Mouse (Mus musculus) lung, postnatal 0 days (tissue): ENCODE measurements around the gene Igsf21. TPM values are rescaled to one million over a fixed set of nuclear protein-coding genes. Genes with fewer than 3 reads are reported as not detected.

Experiments
- ATAC-seq: fragments of 200-750 bp; cut with Nextera tagmentation; 2 replicates; pipeline ENCODE4 v1.8.0; 2017; ENCODE audit warnings: moderate library complexity
- DNase-seq: peaks from one replicate; pipeline ENCODE4 v3.0.0-alpha.2; 2016; ENCODE audit warnings: low spot score
- H3K27ac ChIP-seq: fragments of 300-500 bp; sonication (generic); 2 replicates; pipeline ENCODE4 v1.5.1; 2014; ENCODE audit warnings: antibody characterized with exemption, mild to moderate bottlenecking, low read length, mixed read lengths
- H3K27me3 ChIP-seq: fragments of 300-500 bp; sonication (generic); replicated peaks from 2 replicates; pipeline ENCODE4 v1.6.1; 2014; ENCODE audit warnings: low read length, mixed read lengths; ENCODE audit not compliant: insufficient read depth
- H3K36me3 ChIP-seq: fragments of 300-500 bp; sonication (generic); 2 replicates; pipeline ENCODE4 v1.6.1; 2014; ENCODE audit warnings: low read length, mixed read lengths; ENCODE audit not compliant: insufficient read depth
- H3K4me1 ChIP-seq: fragments of 300-500 bp; sonication (generic); 2 replicates; pipeline ENCODE4 v1.6.1; 2014; ENCODE audit warnings: antibody characterized with exemption, low read depth, low read length, mixed read lengths; ENCODE audit not compliant: insufficient read depth
- H3K4me2 ChIP-seq: fragments of 300-500 bp; sonication (generic); replicated peaks from 2 replicates; pipeline ENCODE4 v1.6.1; 2014; ENCODE audit warnings: low read depth, mild to moderate bottlenecking, low read length, moderate library complexity, mixed read lengths
- H3K4me3 ChIP-seq: fragments of 300-500 bp; sonication (generic); 2 replicates; pipeline ENCODE4 v1.5.1; 2014; ENCODE audit warnings: low read depth, low read length
- H3K9ac ChIP-seq: fragments of 300-500 bp; sonication (generic); replicated peaks from 2 replicates; pipeline ENCODE4 v1.6.1; 2014; ENCODE audit warnings: low read depth, mild to moderate bottlenecking
- H3K9me3 ChIP-seq: fragments of 300-500 bp; sonication (generic); 2 replicates; pipeline ENCODE4 v1.6.1; 2016; ENCODE audit warnings: low read length, mixed read lengths
- CTCF ChIP-seq: IDR thresholded peaks from 2 replicates; pipeline ENCODE4 v1.5.1; 2016; ENCODE audit warnings: antibody characterized with exemption, mild to moderate bottlenecking
- EP300 ChIP-seq: IDR thresholded peaks from 2 replicates; pipeline ENCODE4 v1.6.1; 2016; ENCODE audit warnings: antibody characterized with exemption, mild to moderate bottlenecking, control low read depth
- WGBS: fragments of 180-500 bp; shearing (Covaris S2); extraction: QIAGEN DNeasy Blood & Tissue Kit; methylation state at CpG from one replicate; pipeline ENCODE4 v1.1.7; 2014; 5-methylcytosine and 5-hydroxymethylcytosine counted together
- polyA plus RNA-seq: library from polyadenylated mRNA; unstranded; fragments of >200 nt; fragmentation: Nextera tagmentation; extraction: Ambion mirVana; gene quantifications from 2 replicates; pipeline ENCODE4 v1.2.1, GENCODE M21; 2015

Igsf21 gene
- polyA plus RNA-seq, 1 experiment from 2014 or later = 0.13 TPM

GRCm38 (mm10) chr4:140248396-140248795, 1.8 kb upstream of the Igsf21 start:
- no peak for ATAC-seq
- H3K27me3 ChIP-seq = peaks cover 57% of the 10 kb centered on the region
- no peak for TF ChIP-seq CTCF
- TF ChIP-seq EP300 = no peak

GRCm38 (mm10) chr4:140247006-140248003, 721 bp upstream of the Igsf21 start:
- 11% methylated on average over 28 of the region's 28 CpGs for WGBS
- DNase-seq (no peak), ATAC-seq (no peak)
- H3K4me3 ChIP-seq = no peak overlapping the region
- H3K27ac ChIP-seq = no peak overlapping the region
- H3K27me3 ChIP-seq = peaks cover 66% of the 10 kb centered on the region
- no peak overlapping the region for H3K9ac ChIP-seq
- no peaks in the 10 kb centered on the region for H3K36me3 ChIP-seq
- no peak overlapping the region for H3K4me2 ChIP-seq
- H3K4me1 ChIP-seq = no peaks in the 10 kb centered on the region
- TF ChIP-seq CTCF (no peak), EP300 (no peak)
- no peaks in the 10 kb centered on the region for H3K9me3 ChIP-seq

More at GRCm38 (mm10) chr4:140248396-140248795, 1.8 kb upstream of the Igsf21 start:
- no peaks in the 10 kb centered on the region for H3K36me3 ChIP-seq
- H3K9ac ChIP-seq = no peak overlapping the region
- no peaks in the 10 kb centered on the region for H3K4me1 ChIP-seq
- H3K4me3 ChIP-seq = no peak overlapping the region
- H3K4me2 ChIP-seq = no peak overlapping the region
- H3K9me3 ChIP-seq = no peaks in the 10 kb centered on the region
- WGBS = 6% methylated on average over 8 of the region's 8 CpGs
- no peak overlapping the region for H3K27ac ChIP-seq
- DNase-seq = no peak

- Histone ChIP-seq H3K9me3 (no peaks in the 10 kb centered on the region), H3K27ac (no peak overlapping the region), H3K36me3 (no peaks in the 10 kb centered on the region), H3K4me1 (no peaks in the 10 kb centered on the region), H3K27me3 (peaks cover 63% of the 10 kb centered on the region), H3K4me2 (no peak overlapping the region), H3K9ac (no peak overlapping the region), H3K4me3 (no peak overlapping the region)
- no peak for ATAC-seq
- TF ChIP-seq CTCF = no peak
- TF ChIP-seq EP300 = no peak
- no peak for DNase-seq
- WGBS = 4% methylated on average over 22 of the region's 23 CpGs
Measured at GRCm38 (mm10) chr4:140245286-140246179, 1.1 kb downstream of the Igsf21 start.

- no peak for TF ChIP-seq EP300
- no peak for TF ChIP-seq CTCF
- 3% methylated on average over 10 of the region's 10 CpGs for WGBS
- no peak overlapping the region for H3K9ac ChIP-seq
- H3K27me3 ChIP-seq = peaks cover 63% of the 10 kb centered on the region
- H3K27ac ChIP-seq = no peak overlapping the region
- no peaks in the 10 kb centered on the region for H3K9me3 ChIP-seq
- no peak overlapping the region for H3K4me3 ChIP-seq
- ATAC-seq (no peak), DNase-seq (no peak)
- H3K4me2 ChIP-seq = no peak overlapping the region
- no peaks in the 10 kb centered on the region for H3K36me3 ChIP-seq
- H3K4me1 ChIP-seq = no peaks in the 10 kb centered on the region
Measured at GRCm38 (mm10) chr4:140244835-140245234, 1.7 kb downstream of the Igsf21 start.

GRCm38 (mm10) chr4:140244161-140244813, 2.3 kb downstream of the Igsf21 start:
- Histone ChIP-seq H3K9ac (no peak overlapping the region), H3K9me3 (no peaks in the 10 kb centered on the region), H3K4me2 (no peak overlapping the region), H3K36me3 (no peaks in the 10 kb centered on the region), H3K4me1 (no peaks in the 10 kb centered on the region), H3K27ac (no peak overlapping the region), H3K4me3 (no peak overlapping the region), H3K27me3 (peaks cover 59% of the 10 kb centered on the region)
- TF ChIP-seq CTCF (0 out of 2 replicates have a peak, but pooled peaks have one; percentile 2), EP300 (no peak)
- no peak for DNase-seq
- ATAC-seq = no peak
- 2% methylated on average over 33 of the region's 40 CpGs for WGBS

- no peak overlapping the region for H3K4me3 ChIP-seq
- WGBS = 20% methylated on average over 16 of the region's 16 CpGs
- TF ChIP-seq CTCF (no peak), EP300 (no peak)
- H3K4me1 ChIP-seq = no peaks in the 10 kb centered on the region
- ATAC-seq = no peak
- no peaks in the 10 kb centered on the region for H3K9me3 ChIP-seq
- no peak for DNase-seq
- H3K4me2 ChIP-seq = no peak overlapping the region
- H3K36me3 ChIP-seq = no peaks in the 10 kb centered on the region
- peaks cover 50% of the 10 kb centered on the region for H3K27me3 ChIP-seq
- H3K27ac ChIP-seq = no peak overlapping the region
- H3K9ac ChIP-seq = no peak overlapping the region
Measured at GRCm38 (mm10) chr4:140243231-140243630, 3.4 kb downstream of the Igsf21 start.
